Mouse (Mus musculus): ENCODE data around the gene Pard3b. TPM values are rescaled to one million over a fixed set of nuclear protein-coding genes. Genes with fewer than 3 reads are reported as not detected.

The Pard3b gene
- polyA plus RNA-seq, 1 experiment from 2014 or later: 7.2 TPM

- Histone ChIP-seq H3K9me3 (no peaks in the 10 kb centered on the region), H3K27me3 (ENCODE audit: poor library complexity, severe bottlenecking) (peaks cover 18% of the 10 kb centered on the region), H3K36me3 (replicated peaks) (no peaks in the 10 kb centered on the region), H3K4me3 (no peak overlapping the region), H3K4me1 (peaks cover 11% of the 10 kb centered on the region; the same call in 1 of the 2 replicates), H3K27ac (no peak overlapping the region)
- WGBS: 60% methylated on average over 2 of the region's 2 CpGs
- no peak for DNase-seq (ENCODE audit: extremely low spot score, low spot score)
Measured at GRCm38 (mm10) chr1:62411368-62411767, 772.7 kb downstream of the Pard3b start.

- Histone ChIP-seq H3K36me3 (replicated peaks) (no peaks in the 10 kb centered on the region), H3K4me1 (peaks cover 11% of the 10 kb centered on the region; the same call in 1 of the 2 replicates), H3K9me3 (no peaks in the 10 kb centered on the region), H3K4me3 (no peak overlapping the region), H3K27me3 (ENCODE audit: poor library complexity, severe bottlenecking) (peaks cover 18% of the 10 kb centered on the region), H3K27ac (no peak overlapping the region)
- no peak for DNase-seq (ENCODE audit: extremely low spot score, low spot score)
- WGBS: 86% methylated on average over 4 of the region's 4 CpGs
Measured at GRCm38 (mm10) chr1:62412019-62412418, 773.4 kb downstream of the Pard3b start.

GRCm38 (mm10) chr1:62412988-62413387 is 774.4 kb downstream of the Pard3b start:
- H3K4me1 ChIP-seq: peaks cover 11% of the 10 kb centered on the region; the same call in 1 of the 2 replicates
- no peak overlapping the region for H3K4me3 ChIP-seq
- no peak for DNase-seq (ENCODE audit: extremely low spot score, low spot score)
- peaks cover 18% of the 10 kb centered on the region for H3K27me3 ChIP-seq (ENCODE audit: poor library complexity, severe bottlenecking)
- H3K36me3 ChIP-seq (replicated peaks): no peaks in the 10 kb centered on the region
- H3K9me3 ChIP-seq: no peaks in the 10 kb centered on the region
- no peak overlapping the region for H3K27ac ChIP-seq
- 85% methylated on average over 3 of the region's 3 CpGs for WGBS

- Histone ChIP-seq H3K27me3 (ENCODE audit: poor library complexity, severe bottlenecking) (peaks cover 15% of the 10 kb centered on the region), H3K4me3 (no peak overlapping the region), H3K9me3 (no peaks in the 10 kb centered on the region), H3K36me3 (replicated peaks) (no peaks in the 10 kb centered on the region), H3K27ac (no peak overlapping the region), H3K4me1 (peaks cover 11% of the 10 kb centered on the region; the same call in 1 of the 2 replicates)
- no peak for DNase-seq (ENCODE audit: extremely low spot score, low spot score)
- whole genome bisulfite sequencing: 91% methylated on average over 6 of the region's 6 CpGs
Measured at GRCm38 (mm10) chr1:62414521-62414920, 775.9 kb downstream of the Pard3b start.

- no peaks in the 10 kb centered on the region for H3K9me3 ChIP-seq
Measured at GRCm38 (mm10) chr1:62416627-62417374, 778.2 kb downstream of the Pard3b start.

GRCm38 (mm10) chr1:62422896-62423650 is 784.4 kb downstream of the Pard3b start:
- Histone ChIP-seq H3K27me3 (ENCODE audit: poor library complexity, severe bottlenecking) (peaks cover 39% of the 10 kb centered on the region), H3K4me3 (no peak overlapping the region), H3K4me1 (no peaks in the 10 kb centered on the region), H3K27ac (no peak overlapping the region), H3K9me3 (no peaks in the 10 kb centered on the region; the same call in 1 of the 2 replicates), H3K36me3 (replicated peaks) (no peaks in the 10 kb centered on the region)
- no peak for DNase-seq (ENCODE audit: extremely low spot score, low spot score)
- WGBS: 91% methylated on average over 10 of the region's 10 CpGs

More at GRCm38 (mm10) chr1:62416627-62417374, 778.2 kb downstream of the Pard3b start:
- no peak for DNase-seq (ENCODE audit: extremely low spot score, low spot score)
- Histone ChIP-seq H3K27ac (no peak overlapping the region), H3K4me1 (peaks cover 3% of the 10 kb centered on the region; the same call in 1 of the 2 replicates), H3K4me3 (no peak overlapping the region), H3K36me3 (replicated peaks) (no peaks in the 10 kb centered on the region), H3K27me3 (ENCODE audit: poor library complexity, severe bottlenecking) (peaks cover 5% of the 10 kb centered on the region; the same call in 1 of the 2 replicates)
- WGBS: 82% methylated on average over 10 of the region's 10 CpGs

- Histone ChIP-seq H3K27me3 (ENCODE audit: poor library complexity, severe bottlenecking) (peaks cover 55% of the 10 kb centered on the region), H3K4me3 (no peak overlapping the region), H3K4me1 (peaks cover 22% of the 10 kb centered on the region), H3K9me3 (no peaks in the 10 kb centered on the region; the same call in 1 of the 2 replicates), H3K27ac (no peak overlapping the region), H3K36me3 (replicated peaks) (no peaks in the 10 kb centered on the region)
- 88% methylated on average over 2 of the region's 2 CpGs for WGBS
- no peak for DNase-seq (ENCODE audit: extremely low spot score, low spot score)
Measured at GRCm38 (mm10) chr1:62425369-62425768, 786.7 kb downstream of the Pard3b start.

GRCm38 (mm10) chr1:62428736-62429135 is 790.1 kb downstream of the Pard3b start:
- Histone ChIP-seq H3K27me3 (ENCODE audit: poor library complexity, severe bottlenecking) (peaks cover 89% of the 10 kb centered on the region), H3K4me3 (no peak overlapping the region), H3K36me3 (replicated peaks) (no peaks in the 10 kb centered on the region), H3K9me3 (no peaks in the 10 kb centered on the region; the same call in 1 of the 2 replicates), H3K27ac (no peak overlapping the region), H3K4me1 (peaks cover 26% of the 10 kb centered on the region)
- no peak for DNase-seq (ENCODE audit: extremely low spot score, low spot score)
- WGBS: 71% methylated on average over 6 of the region's 6 CpGs

GRCm38 (mm10) chr1:62429333-62430182 is 790.9 kb downstream of the Pard3b start:
- H3K4me1 ChIP-seq: peaks cover 29% of the 10 kb centered on the region
- H3K36me3 ChIP-seq (replicated peaks): no peaks in the 10 kb centered on the region
- H3K27ac ChIP-seq: no peak overlapping the region
- no peak for DNase-seq (ENCODE audit: extremely low spot score, low spot score)
- peak overlapping the region; percentile 30; the same call in 1 of the 2 replicates for H3K4me3 ChIP-seq
- H3K9me3 ChIP-seq: no peaks in the 10 kb centered on the region; the same call in 1 of the 2 replicates
- WGBS: 34% methylated on average over 17 of the region's 17 CpGs
- H3K27me3 ChIP-seq (ENCODE audit: poor library complexity, severe bottlenecking): peaks cover 93% of the 10 kb centered on the region

GRCm38 (mm10) chr1:62431054-62431453 is 792.4 kb downstream of the Pard3b start:
- Histone ChIP-seq H3K27me3 (ENCODE audit: poor library complexity, severe bottlenecking) (peaks cover 93% of the 10 kb centered on the region), H3K27ac (no peak overlapping the region), H3K9me3 (no peaks in the 10 kb centered on the region; the same call in 1 of the 2 replicates), H3K36me3 (replicated peaks) (no peaks in the 10 kb centered on the region), H3K4me3 (no peak overlapping the region), H3K4me1 (peaks cover 32% of the 10 kb centered on the region)
- WGBS: 73% methylated on average over 6 of the region's 6 CpGs
- DNase-seq (ENCODE audit: extremely low spot score, low spot score): no peak

- no peak overlapping the region for H3K27ac ChIP-seq
- WGBS: 77% methylated on average over 5 of the region's 5 CpGs
- no peak for DNase-seq (ENCODE audit: extremely low spot score, low spot score)
- H3K9me3 ChIP-seq: no peaks in the 10 kb centered on the region
- H3K4me1 ChIP-seq: peaks cover 25% of the 10 kb centered on the region
- no peaks in the 10 kb centered on the region for H3K36me3 ChIP-seq (replicated peaks)
- H3K27me3 ChIP-seq (ENCODE audit: poor library complexity, severe bottlenecking): peaks cover 84% of the 10 kb centered on the region
- no peak overlapping the region for H3K4me3 ChIP-seq
Measured at GRCm38 (mm10) chr1:62433891-62434290, 795.3 kb downstream of the Pard3b start.

- Histone ChIP-seq H3K4me3 (no peak overlapping the region), H3K9me3 (no peaks in the 10 kb centered on the region), H3K27me3 (ENCODE audit: poor library complexity, severe bottlenecking) (peaks cover 72% of the 10 kb centered on the region), H3K36me3 (replicated peaks) (no peaks in the 10 kb centered on the region), H3K4me1 (0 out of 2 replicates have a peak, but pooled peaks cover 9% of the 10 kb centered on the region), H3K27ac (no peak overlapping the region)
- WGBS: 58% methylated on average over 9 of the region's 9 CpGs
- DNase-seq (ENCODE audit: extremely low spot score, low spot score): no peak
Measured at GRCm38 (mm10) chr1:62435844-62436243, 797.2 kb downstream of the Pard3b start.
